Mouse (Mus musculus) ES-E14 (cell line): ENCODE measurements around the gene Klk1b1. TPM values are rescaled to one million over a fixed set of nuclear protein-coding genes. Genes with fewer than 3 reads are reported as not detected.

ENCODE experiments used
- DNase-seq: peaks from one replicate; pipeline ENCODE4 v3.0.0-alpha.2; 2013; ENCODE audit warnings: low read depth, low spot score
- H3K27ac ChIP-seq: 2 replicates; pipeline ENCODE4 v1.5.1; 2012; ENCODE audit warnings: low read depth, mild to moderate bottlenecking, low read length, moderate library complexity, mixed read lengths; ENCODE audit not compliant: poor library complexity, insufficient read depth, severe bottlenecking
- H3K36me3 ChIP-seq: 2 replicates; pipeline ENCODE4 v1.6.1; 2012; ENCODE audit warnings: mild to moderate bottlenecking, low read length, moderate library complexity, mixed read lengths; ENCODE audit not compliant: control insufficient read depth, poor library complexity, insufficient read depth, severe bottlenecking
- H3K4me1 ChIP-seq, 2 experiments: fragments of 150-350 bp in 1 of 2; sonication (generic) in 1 of 2; 2 replicates each; pipeline ENCODE4 v1.6.1; 2012; ENCODE audit warnings: low read length in 2 of 2, mild to moderate bottlenecking in 1 of 2, mixed read lengths in 1 of 2; ENCODE audit not compliant: control insufficient read depth in 2 of 2, insufficient read depth in 2 of 2, poor library complexity in 1 of 2
- H3K4me3 ChIP-seq, 2 experiments: fragments of 150-350 bp in 1 of 2; sonication (generic) in 1 of 2; 2 replicates each; pipeline ENCODE4 v1.5.1; 2012; ENCODE audit warnings: low read length in 2 of 2, low read depth in 1 of 2, mild to moderate bottlenecking in 1 of 2, mixed read lengths in 1 of 2; ENCODE audit not compliant: insufficient read depth in 1 of 2, poor library complexity in 1 of 2, severe bottlenecking in 1 of 2
- H3K9ac ChIP-seq: 2 replicates; pipeline ENCODE4 v1.6.1; 2012; ENCODE audit warnings: low read depth, mild to moderate bottlenecking, low read length, mixed read lengths; ENCODE audit not compliant: poor library complexity, insufficient read depth, severe bottlenecking
- H3K9me3 ChIP-seq: fragments of 150-350 bp; sonication (generic); 2 replicates; pipeline ENCODE4 v1.6.1; 2012; ENCODE audit warnings: low read depth, mild to moderate bottlenecking, low read length; ENCODE audit not compliant: control insufficient read depth, insufficient read depth
- CHD2 ChIP-seq: IDR thresholded peaks from 2 replicates; pipeline ENCODE4 v1.6.1; 2014; ENCODE audit warnings: mild to moderate bottlenecking, low read depth, low read length, inconsistent platforms
- HCFC1 ChIP-seq: IDR thresholded peaks from 2 replicates; pipeline ENCODE4 v1.6.1; 2012; ENCODE audit warnings: low read length, inconsistent platforms, borderline replicate concordance; ENCODE audit not compliant: insufficient read depth
- MAFK ChIP-seq: IDR thresholded peaks from 2 replicates; pipeline ENCODE4 v1.6.1; 2014; ENCODE audit warnings: mild to moderate bottlenecking, low read depth, low read length, inconsistent platforms; ENCODE audit not compliant: insufficient read depth
- ZC3H11A ChIP-seq: IDR thresholded peaks from 2 replicates; pipeline ENCODE4 v1.6.1; 2012; ENCODE audit warnings: low read depth, mild to moderate bottlenecking, inconsistent platforms, low read length, borderline replicate concordance
- ZNF384 ChIP-seq: IDR thresholded peaks from 2 replicates; pipeline ENCODE4 v1.6.1; 2012; ENCODE audit warnings: low read depth, low read length, inconsistent platforms
- in situ Hi-C, 2 experiments: fragments of 600-800 bp; cut with MboI; formaldehyde crosslinking; loops; one replicate each; pipeline ENCODE4 v1.15.1; 2025; ENCODE audit warnings: low sequenced_read_pairs in 2 of 2, inconsistent platforms in 1 of 2; ENCODE audit not compliant: unreplicated experiment in 2 of 2
- total RNA-seq: library from RNA; depleted of rRNA; stranded (reverse); fragments of 300-350 nt; gene quantifications from 2 replicates; pipeline ENCODE4 v1.2.3, GENCODE M21; 2012; rRNA removed

Gene Klk1b1
- not detected in 2 replicates for total RNA-seq

DNA sequence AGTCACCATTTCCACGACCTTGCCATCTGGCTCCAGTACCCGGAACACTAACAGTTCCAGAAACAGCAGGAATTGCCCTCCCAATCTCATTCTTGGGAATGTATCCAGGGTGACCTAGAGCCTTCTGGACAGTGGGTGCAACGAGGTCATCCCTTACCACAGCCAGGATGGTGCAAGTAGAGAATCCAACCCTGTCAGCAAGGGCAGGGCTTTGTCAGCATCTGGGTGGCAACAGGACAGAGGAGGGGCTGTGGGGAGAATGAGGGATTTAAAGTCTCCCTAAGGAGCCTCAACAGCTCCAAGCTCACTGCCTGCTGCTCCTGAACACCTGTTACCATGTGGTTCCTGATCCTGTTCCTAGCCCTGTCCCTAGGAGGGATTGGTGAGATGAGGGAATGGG, at the start of gene Klk1b1:
Gene Klk1b1 (plus strand): TSS at position 301 of the 400 bp plus-strand sequence.
- Histone ChIP-seq H3K9ac (no peak within 1 kb of the TSS), H3K9me3 (no peaks in the 10 kb centered on the region), H3K27ac (no peak within 1 kb of the TSS), H3K36me3 (no peaks in the 10 kb centered on the region), H3K4me1 (no peaks in the 10 kb centered on the region), H3K4me3 (no peak within 1 kb of the TSS)
- in situ Hi-C loops = loop anchor here in 1 of 2 experiments (10.0 to 25.0 kb wide), 2 partner anchors 128 to 246 kb away; partner anchors contain the start of genes Klk1b4 and Klk1b5
- TF ChIP-seq CHD2 (no peak), ZC3H11A (no peak), HCFC1 (no peak), ZNF384 (no peak), MAFK (no peak)
- DNase-seq = no peak

DNA sequence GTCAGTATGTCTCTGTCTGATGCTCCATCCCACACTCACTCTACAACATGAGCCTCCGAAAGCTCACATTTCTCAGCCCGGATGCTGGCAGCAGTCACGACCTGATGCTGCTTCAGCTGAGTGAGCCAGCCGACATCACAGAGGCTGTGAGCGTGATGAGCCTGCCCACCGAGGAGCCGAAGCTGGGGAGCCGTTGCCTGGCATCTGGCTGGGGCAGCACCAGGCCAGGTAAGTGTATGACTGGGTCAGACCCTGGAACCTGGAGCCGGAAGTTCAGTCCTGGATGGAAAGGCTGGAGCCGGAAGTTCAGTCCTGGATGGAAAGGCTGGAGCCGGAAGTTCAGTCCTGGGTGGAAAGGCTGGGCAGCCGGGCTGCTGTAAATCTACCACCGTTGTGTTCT, 48.1 kb upstream of the Klk1b1 start:
- Histone ChIP-seq H3K27ac (no peak overlapping the region), H3K4me3 (no peak overlapping the region), H3K9ac (no peak overlapping the region), H3K36me3 (no peaks in the 10 kb centered on the region), H3K4me1 (peaks cover 0 to 1% of the 10 kb centered on the region in 2 experiments; a peak in 1 of 4 replicates), H3K9me3 (no peaks in the 10 kb centered on the region)
- TF ChIP-seq MAFK (no peak), ZNF384 (no peak), HCFC1 (no peak), ZC3H11A (no peak), CHD2 (no peak)
- no peak for DNase-seq
- in situ Hi-C loops = no loop called here

DNA sequence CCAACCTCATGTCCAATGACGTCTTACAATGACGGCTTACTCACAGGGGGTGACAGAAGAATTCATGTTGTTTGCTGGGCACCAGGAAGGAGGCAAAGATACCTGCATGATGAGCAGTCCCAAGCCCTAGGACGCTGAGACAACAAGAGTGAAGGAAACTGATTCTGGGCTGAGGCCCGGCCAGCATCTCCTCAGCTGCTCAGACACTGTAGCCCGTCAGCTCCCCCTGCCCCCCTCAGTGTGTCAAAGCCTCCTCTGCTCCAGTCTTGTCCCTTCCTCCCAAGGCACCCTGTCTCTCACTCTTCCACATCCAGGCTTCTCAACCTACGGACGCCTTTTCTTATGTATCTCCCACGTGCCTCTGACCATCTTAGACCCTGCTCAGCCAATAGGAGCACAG, 47.7 kb upstream of the Klk1b1 start:
- Histone ChIP-seq H3K4me3 (no peak overlapping the region), H3K36me3 (no peaks in the 10 kb centered on the region), H3K9ac (no peak overlapping the region), H3K4me1 (peaks cover 0 to 1% of the 10 kb centered on the region in 2 experiments; a peak in 1 of 4 replicates), H3K9me3 (no peaks in the 10 kb centered on the region), H3K27ac (no peak overlapping the region)
- DNase-seq = no peak
- TF ChIP-seq ZC3H11A (no peak), MAFK (no peak), HCFC1 (no peak), ZNF384 (no peak), CHD2 (no peak)
- in situ Hi-C loops = no loop called here

DNA sequence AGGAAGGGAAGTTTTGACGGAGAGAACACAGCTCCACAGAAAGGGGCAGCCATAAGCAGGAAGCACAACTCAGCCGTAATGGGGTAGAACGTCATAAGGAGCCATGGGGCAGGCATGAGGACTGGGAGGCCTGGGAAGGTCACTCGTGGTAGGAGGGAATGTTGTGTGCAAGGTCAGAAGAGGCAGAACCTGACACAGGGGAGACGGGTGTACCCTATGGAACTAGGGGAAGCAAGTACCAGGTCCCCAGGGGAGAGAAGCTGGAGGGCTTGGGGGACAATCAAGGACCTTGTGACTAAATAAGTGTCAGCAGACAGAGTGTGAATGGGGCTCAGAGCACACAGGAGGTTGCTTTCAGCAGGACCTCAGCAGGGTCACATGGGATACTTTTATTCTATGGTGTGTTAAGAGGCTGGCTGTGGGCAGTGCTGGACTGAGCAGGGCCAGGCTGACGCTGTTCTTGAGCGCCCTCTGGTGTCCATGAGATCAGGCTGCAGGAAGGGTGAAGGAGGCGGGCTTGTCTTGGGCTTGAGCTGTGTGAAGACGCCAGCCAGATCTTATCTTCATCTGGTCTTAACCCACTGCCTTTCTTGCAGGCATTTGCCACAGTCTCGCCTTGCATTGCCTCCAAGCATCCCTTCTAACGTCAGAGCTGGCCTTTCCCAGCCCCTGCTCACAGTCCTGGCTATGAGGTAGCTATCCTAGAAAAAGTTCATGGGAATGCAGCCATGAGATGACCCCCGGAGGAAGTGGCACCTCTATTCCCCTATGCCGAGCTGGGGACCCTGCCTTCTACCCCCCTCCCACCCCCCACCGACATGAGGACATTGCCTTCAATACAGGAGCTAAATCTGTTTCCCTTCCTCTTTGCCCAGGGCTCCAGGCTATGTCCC, 46.7 kb upstream of the Klk1b1 start:
- Histone ChIP-seq H3K9me3 (no peaks in the 10 kb centered on the region), H3K27ac (no peak overlapping the region), H3K4me1 (peaks cover 0 to 1% of the 10 kb centered on the region in 2 experiments; a peak in 1 of 4 replicates), H3K4me3 (no peak overlapping the region), H3K36me3 (no peaks in the 10 kb centered on the region), H3K9ac (no peak overlapping the region)
- TF ChIP-seq MAFK (no peak), CHD2 (no peak), ZC3H11A (0 out of 2 replicates have a peak, but pooled peaks have one; percentile 25), ZNF384 (no peak), HCFC1 (no peak)
- in situ Hi-C loops = no loop called here
- peak; percentile 51 for DNase-seq
